Mouse (Mus musculus) ES-E14 (cell line): Measurements from ENCODE around the gene Prelid3b. TPM values are rescaled to one million over a fixed set of nuclear protein-coding genes. Genes with fewer than 3 reads are reported as not detected.

Source experiments
- DNase-seq: peaks from one replicate; pipeline ENCODE4 v3.0.0-alpha.2; 2013; ENCODE audit warnings: low read depth, low spot score
- H3K27ac ChIP-seq: 2 replicates; pipeline ENCODE4 v1.5.1; 2012; ENCODE audit warnings: low read depth, mild to moderate bottlenecking, low read length, moderate library complexity, mixed read lengths; ENCODE audit not compliant: poor library complexity, insufficient read depth, severe bottlenecking
- H3K36me3 ChIP-seq: 2 replicates; pipeline ENCODE4 v1.6.1; 2012; ENCODE audit warnings: mild to moderate bottlenecking, low read length, moderate library complexity, mixed read lengths; ENCODE audit not compliant: control insufficient read depth, poor library complexity, insufficient read depth, severe bottlenecking
- H3K4me1 ChIP-seq, 2 experiments: fragments of 150-350 bp in 1 of 2; sonication (generic) in 1 of 2; 2 replicates each; pipeline ENCODE4 v1.6.1; 2012; ENCODE audit warnings: low read length in 2 of 2, mild to moderate bottlenecking in 1 of 2, mixed read lengths in 1 of 2; ENCODE audit not compliant: control insufficient read depth in 2 of 2, insufficient read depth in 2 of 2, poor library complexity in 1 of 2
- H3K4me3 ChIP-seq, 2 experiments: fragments of 150-350 bp in 1 of 2; sonication (generic) in 1 of 2; 2 replicates each; pipeline ENCODE4 v1.5.1; 2012; ENCODE audit warnings: low read length in 2 of 2, low read depth in 1 of 2, mild to moderate bottlenecking in 1 of 2, mixed read lengths in 1 of 2; ENCODE audit not compliant: insufficient read depth in 1 of 2, poor library complexity in 1 of 2, severe bottlenecking in 1 of 2
- H3K9ac ChIP-seq: 2 replicates; pipeline ENCODE4 v1.6.1; 2012; ENCODE audit warnings: low read depth, mild to moderate bottlenecking, low read length, mixed read lengths; ENCODE audit not compliant: poor library complexity, insufficient read depth, severe bottlenecking
- H3K9me3 ChIP-seq: fragments of 150-350 bp; sonication (generic); 2 replicates; pipeline ENCODE4 v1.6.1; 2012; ENCODE audit warnings: low read depth, mild to moderate bottlenecking, low read length; ENCODE audit not compliant: control insufficient read depth, insufficient read depth
- CHD2 ChIP-seq: IDR thresholded peaks from 2 replicates; pipeline ENCODE4 v1.6.1; 2014; ENCODE audit warnings: mild to moderate bottlenecking, low read depth, low read length, inconsistent platforms
- HCFC1 ChIP-seq: IDR thresholded peaks from 2 replicates; pipeline ENCODE4 v1.6.1; 2012; ENCODE audit warnings: low read length, inconsistent platforms, borderline replicate concordance; ENCODE audit not compliant: insufficient read depth
- MAFK ChIP-seq: IDR thresholded peaks from 2 replicates; pipeline ENCODE4 v1.6.1; 2014; ENCODE audit warnings: mild to moderate bottlenecking, low read depth, low read length, inconsistent platforms; ENCODE audit not compliant: insufficient read depth
- ZC3H11A ChIP-seq: IDR thresholded peaks from 2 replicates; pipeline ENCODE4 v1.6.1; 2012; ENCODE audit warnings: low read depth, mild to moderate bottlenecking, inconsistent platforms, low read length, borderline replicate concordance
- ZNF384 ChIP-seq: IDR thresholded peaks from 2 replicates; pipeline ENCODE4 v1.6.1; 2012; ENCODE audit warnings: low read depth, low read length, inconsistent platforms
- in situ Hi-C, 2 experiments: fragments of 600-800 bp; cut with MboI; formaldehyde crosslinking; loops; one replicate each; pipeline ENCODE4 v1.15.1; 2025; ENCODE audit warnings: low sequenced_read_pairs in 2 of 2, inconsistent platforms in 1 of 2; ENCODE audit not compliant: unreplicated experiment in 2 of 2
- total RNA-seq: library from RNA; depleted of rRNA; stranded (reverse); fragments of 300-350 nt; gene quantifications from 2 replicates; pipeline ENCODE4 v1.2.3, GENCODE M21; 2012

Prelid3b gene
- total RNA-seq, 1 experiment, result 63.4 TPM

DNA sequence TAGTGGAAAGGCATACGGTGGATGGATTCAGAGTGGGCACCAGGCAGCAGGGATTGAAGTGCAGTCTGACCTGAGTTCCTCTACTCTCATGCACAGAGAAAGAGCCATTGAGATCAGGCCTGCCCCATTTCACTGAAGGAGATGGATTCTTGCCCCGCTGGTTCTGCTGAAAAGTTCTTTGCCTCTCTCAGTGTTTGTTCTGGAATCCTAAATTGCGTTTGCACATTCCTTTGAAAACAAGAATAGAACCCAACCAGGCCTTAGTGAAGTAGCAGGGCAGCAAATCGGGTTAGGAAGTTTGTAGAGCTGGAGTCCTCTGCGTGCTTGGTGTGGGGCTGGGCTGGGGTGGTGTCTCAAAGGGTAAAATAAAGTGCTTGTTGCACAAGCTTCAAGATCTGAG is 40.9 kb upstream of the Prelid3b start:
- no peaks in the 10 kb centered on the region for H3K9me3 ChIP-seq
- H3K36me3 ChIP-seq, result no peaks in the 10 kb centered on the region
- DNase-seq, result no peak
- no peak overlapping the region for H3K9ac ChIP-seq
- H3K27ac ChIP-seq, result no peak overlapping the region
- in situ Hi-C loops, result no loop called here
- H3K4me3 ChIP-seq, result no peak overlapping the region
- TF ChIP-seq ZC3H11A, result no peak
- no peak for TF ChIP-seq CHD2
- TF ChIP-seq HCFC1, result no peak
- no peak for TF ChIP-seq MAFK
- TF ChIP-seq ZNF384, result no peak
- no peaks in the 10 kb centered on the region for H3K4me1 ChIP-seq

DNA sequence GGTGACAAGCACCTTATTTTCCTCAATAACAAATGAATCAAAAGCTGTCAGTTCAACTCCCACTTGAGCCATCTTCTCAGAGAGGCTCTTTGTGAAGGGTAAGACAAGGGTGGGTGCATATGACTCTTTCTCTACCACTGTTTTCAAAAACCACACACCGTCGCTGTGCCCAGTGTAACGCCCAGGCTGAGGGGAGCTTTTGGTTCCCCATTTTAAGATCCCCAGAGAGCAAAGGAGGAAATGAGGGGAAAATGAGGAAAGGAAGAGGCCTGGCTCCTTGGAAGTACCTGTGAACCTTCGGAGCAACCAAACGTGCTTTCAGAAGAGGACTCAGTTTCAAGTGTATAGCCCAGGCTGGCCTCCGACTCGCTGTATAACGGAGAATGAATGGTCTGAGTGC is 36.9 kb upstream of the Prelid3b start:
- Histone ChIP-seq H3K9me3 (no peaks in the 10 kb centered on the region), H3K27ac (no peak overlapping the region), H3K4me1 (no peaks in the 10 kb centered on the region), H3K36me3 (no peaks in the 10 kb centered on the region), H3K4me3 (no peak overlapping the region), H3K9ac (no peak overlapping the region)
- no peak for DNase-seq
- TF ChIP-seq MAFK (no peak), CHD2 (no peak), HCFC1 (no peak), ZC3H11A (no peak), ZNF384 (no peak)
- in situ Hi-C loops, result no loop called here

DNA sequence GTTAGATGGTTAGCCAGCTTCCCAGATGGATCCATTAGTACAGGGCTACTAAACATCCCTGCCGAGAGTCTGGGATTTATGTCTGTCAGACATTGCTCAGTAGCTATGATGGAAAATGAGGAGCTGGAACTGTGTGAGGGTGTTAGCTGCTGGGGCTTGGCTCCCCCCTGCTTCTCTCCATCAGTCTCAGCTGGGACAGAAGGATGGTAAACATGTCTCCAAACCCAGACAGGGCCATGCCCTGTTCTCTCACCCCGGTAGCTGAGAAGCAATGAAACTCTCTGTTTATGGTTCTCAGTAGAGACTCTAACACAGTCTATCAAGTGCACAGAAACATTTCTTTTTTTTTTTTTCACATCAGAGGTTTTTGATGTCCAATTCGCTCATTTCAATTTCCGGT is 35.1 kb upstream of the Prelid3b start:
- TF ChIP-seq MAFK, result no peak
- no peak for TF ChIP-seq ZNF384
- no peak for TF ChIP-seq CHD2
- TF ChIP-seq HCFC1, result no peak
- no peak for TF ChIP-seq ZC3H11A
- H3K9ac ChIP-seq, result no peak overlapping the region
- no peak for DNase-seq
- no peak overlapping the region for H3K4me3 ChIP-seq
- no peak overlapping the region for H3K27ac ChIP-seq
- no peaks in the 10 kb centered on the region for H3K9me3 ChIP-seq
- H3K36me3 ChIP-seq, result no peaks in the 10 kb centered on the region
- H3K4me1 ChIP-seq, result no peaks in the 10 kb centered on the region
- in situ Hi-C loops, result no loop called here

DNA sequence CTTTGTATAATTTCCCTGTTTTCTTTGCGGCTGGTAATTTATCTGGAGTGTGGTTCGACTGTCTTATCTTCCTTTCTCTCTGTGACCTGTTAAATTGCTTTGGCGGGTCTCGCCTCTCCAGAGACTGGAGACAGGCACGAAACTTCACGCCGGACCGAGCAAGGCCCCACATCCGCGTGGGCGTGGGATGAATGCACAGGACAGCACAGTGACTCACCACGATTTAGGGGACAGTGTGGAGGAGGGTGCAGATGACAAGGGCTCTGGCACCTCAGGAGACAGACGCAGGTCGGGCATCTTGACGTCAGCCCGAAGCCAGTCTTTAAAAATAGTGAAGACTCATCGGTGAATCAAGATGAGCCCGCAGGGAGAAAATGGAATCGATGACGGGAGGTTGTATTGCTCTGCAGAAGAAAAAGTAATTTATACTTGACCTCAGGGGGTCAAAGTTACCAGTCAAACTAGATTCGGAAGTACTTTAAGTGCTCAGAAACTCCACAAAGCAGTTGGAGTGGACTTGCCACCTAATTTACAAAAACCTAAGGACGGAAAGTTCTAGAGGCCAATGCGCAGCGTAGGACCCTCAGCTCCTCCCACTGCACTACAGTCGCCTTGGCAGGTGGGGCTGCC is 30.1 kb upstream of the Prelid3b start:
- Histone ChIP-seq H3K27ac (no peak overlapping the region), H3K36me3 (no peaks in the 10 kb centered on the region), H3K9me3 (no peaks in the 10 kb centered on the region), H3K9ac (no peak overlapping the region), H3K4me1 (no peaks in the 10 kb centered on the region), H3K4me3 (no peak overlapping the region)
- no peak for DNase-seq
- no peak for TF ChIP-seq ZC3H11A
- TF ChIP-seq HCFC1, result no peak
- no peak for TF ChIP-seq ZNF384
- no peak for TF ChIP-seq MAFK
- no peak for TF ChIP-seq CHD2
- in situ Hi-C loops, result no loop called here

DNA sequence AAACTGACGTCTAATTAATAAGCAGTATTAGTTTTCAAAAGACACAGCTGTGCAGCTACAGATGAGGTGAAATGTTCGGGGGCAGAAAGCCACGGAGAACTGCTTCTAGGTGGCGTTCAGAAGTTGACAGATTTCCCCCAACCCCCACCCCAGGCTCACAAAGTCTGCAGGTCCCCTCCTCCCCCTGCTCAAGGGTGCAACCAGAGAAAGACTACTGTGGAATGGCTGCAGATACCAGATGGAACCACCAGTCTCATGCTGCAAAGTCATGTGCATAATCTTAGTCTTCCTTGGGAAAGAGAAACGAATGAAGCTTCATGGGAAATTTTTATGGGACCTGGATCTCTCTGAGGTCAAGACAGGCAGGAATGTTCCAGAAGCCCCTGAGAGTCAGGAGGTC is 29.4 kb upstream of the Prelid3b start:
- Histone ChIP-seq H3K36me3 (no peaks in the 10 kb centered on the region), H3K4me1 (no peaks in the 10 kb centered on the region), H3K9me3 (no peaks in the 10 kb centered on the region), H3K9ac (no peak overlapping the region), H3K4me3 (no peak overlapping the region), H3K27ac (no peak overlapping the region)
- in situ Hi-C loops, result no loop called here
- DNase-seq, result no peak
- TF ChIP-seq ZNF384 (no peak), HCFC1 (no peak), CHD2 (no peak), ZC3H11A (no peak), MAFK (no peak)
